Mouse (Mus musculus): ENCODE results near the gene Slc25a45. TPM values are rescaled to one million over a fixed set of nuclear protein-coding genes. Genes with fewer than 3 reads are reported as not detected.

Slc25a45 gene
- total RNA-seq, 2 experiments from 2014 or later: 11.3 to 14.0 TPM

GRCm38 (mm10) chr19:5849843-5850527 lies 27.6 kb upstream of the Slc25a45 start:
- peak; percentile 44 for ATAC-seq (replicated peaks; ENCODE audit: low FRiP score, poor library complexity, severe bottlenecking)

GRCm38 (mm10) chr19:5850860-5851259 lies 26.7 kb upstream of the Slc25a45 start:
- ATAC-seq (replicated peaks; ENCODE audit: low FRiP score, poor library complexity, severe bottlenecking): no peak

- no peak for ATAC-seq (replicated peaks; ENCODE audit: low FRiP score, poor library complexity, severe bottlenecking)
These were observed 26.1 kb upstream of the Slc25a45 start for GRCm38 (mm10) chr19:5851481-5851971.

GRCm38 (mm10) chr19:5852035-5852722 lies 25.4 kb upstream of the Slc25a45 start:
- no peak for ATAC-seq (replicated peaks; ENCODE audit: low FRiP score, poor library complexity, severe bottlenecking)

- ATAC-seq (replicated peaks; ENCODE audit: low FRiP score, poor library complexity, severe bottlenecking): no peak
These were observed 21.0 kb upstream of the Slc25a45 start for GRCm38 (mm10) chr19:5856604-5857003.

DNA sequence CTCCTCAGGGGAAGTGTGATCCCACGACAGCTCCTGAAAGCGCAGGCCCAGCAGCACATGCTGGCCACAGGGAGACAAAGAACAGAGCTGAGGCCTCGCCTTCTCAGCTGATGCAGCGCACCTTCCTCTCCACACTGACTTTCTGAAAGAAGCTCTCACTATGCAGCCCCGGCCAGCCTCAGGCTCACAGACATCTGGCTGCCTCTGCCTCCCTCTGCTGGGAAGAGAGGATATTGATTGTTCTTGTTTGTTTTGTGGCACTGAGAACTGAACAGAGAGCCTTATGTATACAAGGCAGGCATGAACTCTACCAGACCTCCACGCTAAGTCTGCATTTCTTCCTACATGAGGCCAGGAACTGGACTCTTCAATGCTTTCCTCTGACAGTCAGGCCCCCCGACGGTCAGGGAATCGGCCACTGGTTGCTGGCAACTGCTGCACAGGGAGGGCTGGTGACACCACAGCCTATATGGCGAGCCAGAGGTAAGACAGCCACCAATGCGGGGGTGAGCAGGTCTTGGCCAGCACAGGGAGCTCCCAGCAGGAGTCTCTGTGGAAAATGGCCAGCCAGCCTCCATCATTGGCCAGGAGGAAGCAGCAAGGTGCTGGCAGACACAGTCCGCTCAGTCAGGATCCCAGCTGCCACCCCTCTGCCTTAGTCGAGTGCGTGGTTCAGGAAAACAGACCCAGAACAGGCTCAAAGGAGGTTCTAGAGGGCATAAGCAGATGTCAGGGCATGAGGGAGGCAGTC lies 15.1 kb upstream of the Slc25a45 start:
- peak; percentile 30; the same call in 1 of the 2 replicates for ATAC-seq (replicated peaks; ENCODE audit: low FRiP score, poor library complexity, severe bottlenecking)

DNA sequence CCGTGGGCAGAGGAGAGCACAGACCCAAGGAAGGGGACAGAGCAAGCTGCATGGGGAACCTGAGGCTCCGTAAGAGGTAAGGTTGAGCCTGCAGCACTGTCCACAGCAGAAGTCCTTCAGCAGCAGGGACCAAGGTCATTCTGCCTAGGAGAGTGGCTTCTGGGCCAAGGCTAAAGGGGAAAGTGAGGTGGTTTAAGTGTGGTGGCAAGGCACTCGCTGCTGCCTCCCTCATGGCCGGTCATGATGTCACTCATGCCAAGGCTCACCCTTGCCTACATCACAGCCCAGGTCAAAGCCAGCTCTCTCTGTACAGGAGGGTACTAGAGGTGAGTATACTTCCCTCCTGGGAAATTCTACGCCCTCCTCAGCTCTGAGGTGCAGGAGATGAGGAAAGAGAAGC lies 13.8 kb upstream of the Slc25a45 start:
- ATAC-seq (replicated peaks; ENCODE audit: low FRiP score, poor library complexity, severe bottlenecking): no peak

GRCm38 (mm10) chr19:5864710-5865398 lies 12.8 kb upstream of the Slc25a45 start:
- ATAC-seq (replicated peaks; ENCODE audit: low FRiP score, poor library complexity, severe bottlenecking): no peak

GRCm38 (mm10) chr19:5868096-5868495 lies 9.5 kb upstream of the Slc25a45 start:
- no peak for ATAC-seq (replicated peaks; ENCODE audit: low FRiP score, poor library complexity, severe bottlenecking)

GRCm38 (mm10) chr19:5871273-5871672 lies 6.3 kb upstream of the Slc25a45 start:
- ATAC-seq (replicated peaks; ENCODE audit: low FRiP score, poor library complexity, severe bottlenecking): no peak

GRCm38 (mm10) chr19:5871683-5872082 lies 5.9 kb upstream of the Slc25a45 start:
- ATAC-seq (replicated peaks; ENCODE audit: low FRiP score, poor library complexity, severe bottlenecking): no peak

DNA sequence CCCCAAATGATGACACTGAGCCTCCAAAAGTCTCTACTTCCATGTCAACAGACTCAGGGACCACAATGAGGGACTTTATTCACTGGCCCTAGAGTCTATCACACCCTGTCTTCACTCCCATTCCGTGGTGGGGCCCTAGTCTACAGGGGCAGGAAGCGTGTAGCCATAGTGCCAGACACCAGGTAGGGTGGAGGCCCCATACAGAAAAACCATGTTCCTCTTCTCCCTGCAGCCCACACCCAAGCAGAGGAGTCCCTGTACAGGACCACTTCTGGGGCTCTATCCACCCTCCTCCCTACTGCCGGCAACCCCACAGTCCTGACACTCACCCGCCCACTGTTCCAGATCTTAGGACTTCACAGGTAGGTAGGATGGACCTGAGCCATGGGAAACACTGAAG lies 5.1 kb upstream of the Slc25a45 start:
- ATAC-seq (replicated peaks; ENCODE audit: low FRiP score, poor library complexity, severe bottlenecking): no peak

DNA sequence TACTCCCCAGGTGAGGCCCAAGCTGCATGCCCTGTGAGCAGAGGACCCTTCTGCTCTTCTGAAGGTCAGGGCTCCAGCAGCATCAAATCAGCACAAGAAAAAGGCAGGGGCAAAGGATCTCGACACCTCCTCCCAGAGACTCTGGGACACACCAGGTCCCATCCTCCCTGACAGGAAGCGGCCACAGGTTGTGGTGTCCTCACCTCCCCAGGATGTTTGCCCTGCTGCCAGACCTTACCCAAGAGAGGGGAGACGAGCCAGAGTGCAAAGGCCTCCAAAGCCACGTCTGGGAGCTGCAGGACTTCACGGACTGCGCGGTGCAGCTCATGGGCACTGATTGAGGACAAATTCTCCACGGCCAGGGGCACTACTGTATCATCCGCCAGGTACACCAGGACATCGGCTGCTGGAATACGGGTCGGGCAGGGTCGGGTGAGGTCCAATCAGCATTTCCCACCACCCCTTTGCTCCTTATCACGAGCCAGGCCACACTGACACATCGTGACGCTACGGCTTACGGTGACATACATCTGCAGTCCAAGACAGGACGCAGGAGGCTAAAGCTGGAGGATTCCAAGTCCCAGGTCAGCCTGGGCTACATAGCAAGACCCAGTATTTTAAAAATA lies 4.6 kb upstream of the Slc25a45 start:
- ATAC-seq (replicated peaks; ENCODE audit: low FRiP score, poor library complexity, severe bottlenecking): no peak

GRCm38 (mm10) chr19:5874391-5874968 lies 3.1 kb upstream of the Slc25a45 start:
- ATAC-seq (replicated peaks; ENCODE audit: low FRiP score, poor library complexity, severe bottlenecking): no peak

- ATAC-seq (replicated peaks; ENCODE audit: low FRiP score, poor library complexity, severe bottlenecking): peak; percentile 89
These were observed 2.6 kb upstream of the Slc25a45 start, which contains the start of gene Frmd8 for GRCm38 (mm10) chr19:5874969-5875480. TSS of gene Frmd8 (minus strand) at chr19:5875274.

DNA sequence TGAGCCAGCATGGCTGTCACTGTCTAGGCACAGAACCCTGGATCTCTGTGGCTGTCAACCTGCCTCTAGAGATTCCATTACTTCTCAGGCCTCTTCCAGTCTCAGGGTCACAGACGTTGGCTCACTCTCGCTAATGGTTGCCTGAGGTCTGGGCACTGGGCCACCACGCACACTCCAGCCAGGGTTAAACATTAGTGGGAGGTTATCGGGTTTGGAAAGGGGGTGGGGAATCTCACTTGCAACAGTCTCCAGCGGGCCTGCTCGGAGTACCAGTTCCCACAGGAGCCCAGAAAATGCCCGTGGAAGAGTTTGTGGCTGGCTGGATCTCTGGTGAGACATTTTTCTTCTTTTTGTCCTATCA lies 734 bp downstream of the Slc25a45 start:
- ATAC-seq (replicated peaks; ENCODE audit: low FRiP score, poor library complexity, severe bottlenecking): no peak

- no peak for ATAC-seq (replicated peaks; ENCODE audit: low FRiP score, poor library complexity, severe bottlenecking)
These were observed 1.3 kb downstream of the Slc25a45 start for GRCm38 (mm10) chr19:5878916-5879315.

DNA sequence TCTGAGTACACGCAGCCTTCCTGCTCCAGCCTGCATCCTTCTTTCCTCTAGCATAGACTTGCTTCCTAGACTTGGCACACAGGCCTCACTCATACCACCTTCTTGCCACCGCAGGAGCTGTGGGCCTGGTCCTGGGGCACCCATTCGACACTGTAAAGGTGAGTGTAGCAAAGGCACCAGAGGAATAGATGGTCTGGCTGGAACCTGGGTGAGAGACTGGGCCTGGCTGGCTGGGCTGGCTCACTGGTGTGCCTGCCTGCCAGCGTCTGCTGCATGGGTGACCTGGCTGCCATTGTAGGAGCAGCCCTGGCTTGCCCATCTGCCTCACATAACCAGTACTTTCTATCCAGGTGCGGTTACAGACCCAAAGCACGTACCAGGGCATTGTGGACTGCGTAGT lies 2.1 kb downstream of the Slc25a45 start:
- no peak for ATAC-seq (replicated peaks; ENCODE audit: low FRiP score, poor library complexity, severe bottlenecking)

- ATAC-seq (replicated peaks; ENCODE audit: low FRiP score, poor library complexity, severe bottlenecking): no peak
These were observed 3.5 kb downstream of the Slc25a45 start for GRCm38 (mm10) chr19:5881155-5881554.
